Mouse (Mus musculus): ENCODE data around the gene Fzd5.

DNA sequence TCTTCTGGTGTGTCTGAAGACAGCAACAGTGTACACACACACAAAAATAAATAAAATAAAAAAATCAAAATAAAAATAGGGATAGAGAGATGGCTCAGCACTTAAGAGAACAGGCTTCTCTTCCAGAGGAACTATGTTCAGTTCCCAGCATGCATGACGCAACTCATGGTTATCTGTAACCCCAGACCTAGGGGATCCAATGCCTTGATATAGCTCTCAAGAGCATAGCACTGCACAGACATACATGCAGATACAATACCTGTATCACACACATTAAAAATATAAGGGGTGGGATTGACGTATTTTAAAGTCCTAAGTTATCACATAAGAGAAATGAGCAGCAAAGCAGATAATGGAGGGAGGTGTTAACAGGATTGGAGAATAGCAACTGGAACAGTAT, 53.1 kb downstream of the Fzd5 start:
- TF ChIP-seq POLR2A (IDR thresholded peaks at IDR 0.05; ENCODE audit: insufficient read length, low read depth) = no peak
- no peak for TF ChIP-seq TCF3 (IDR thresholded peaks at IDR 0.05; ENCODE audit: insufficient read length, low read depth)
- no peak for TF ChIP-seq E2F4 (IDR thresholded peaks at IDR 0.05; ENCODE audit: insufficient read depth)
- TF ChIP-seq USF1 (IDR thresholded peaks at IDR 0.05; ENCODE audit: low read depth) = no peak
- TF ChIP-seq SRF (IDR thresholded peaks at IDR 0.05; ENCODE audit: control insufficient read depth, insufficient read length, low read depth) = no peak
- no peak for TF ChIP-seq MAX (IDR thresholded peaks at IDR 0.05; ENCODE audit: low read depth)
- TF ChIP-seq POLR2AphosphoS2 (IDR thresholded peaks at IDR 0.05; ENCODE audit: insufficient read length, low read depth) = no peak
- no peak for TF ChIP-seq MYOG (IDR thresholded peaks at IDR 0.05; ENCODE audit: control insufficient read depth in 1 of 3, insufficient read depth in 1 of 3, insufficient read length in 2 of 3, low read depth in 2 of 3)
- no peak for TF ChIP-seq CEBPB (IDR thresholded peaks at IDR 0.05; ENCODE audit: insufficient read depth, poor library complexity, severe bottlenecking)
- no peak for TF ChIP-seq TCF12 (IDR thresholded peaks at IDR 0.05; ENCODE audit: insufficient read depth, poor library complexity, severe bottlenecking)
- no peak for TF ChIP-seq MYOD1 (IDR thresholded peaks at IDR 0.05; ENCODE audit: control insufficient read depth in 1 of 3, insufficient read length in 2 of 3, low read depth in 2 of 3)

All from myocyte (in vitro differentiated cells).